23 mouse cellular contexts compared by ENCODE assay signal in genomic region chr14:18287391-18287790, GRCm38 (mm10). TPM values are rescaled to one million over a fixed set of nuclear protein-coding genes. Genes with fewer than 3 reads are reported as not detected.
DNase-seq lines count a peak whose midpoint lies in the region; ATAC-seq lines count a peak whose summit lies in the region.
"Had no signal": no experiment of that assay in that cellular context is flagged by ENCODE, and none has a peak within 500 bp of the region (broad histone marks: within the 10 kb centered on the region; RNA-seq: fewer than 3 reads in every experiment).

No protein-coding gene starts in this region.

- H3K9me3 ChIP-seq in heart, embryonic 15.5 days (replicated peaks), result no peaks in the 10 kb centered on the region
- H3K9me3 ChIP-seq in limb, embryonic 12.5 days, result no peaks in the 10 kb centered on the region
- no peaks in the 10 kb centered on the region for H3K9me3 ChIP-seq in limb, embryonic 10.5 days (replicated peaks)
- no peaks in the 10 kb centered on the region for H3K9me3 ChIP-seq in intestine, embryonic 16.5 days (ENCODE audit: control insufficient read depth, low read length)
- H3K9me3 ChIP-seq: embryonic facial prominence, embryonic 15.5 days; kidney, embryonic 15.5 days; liver, embryonic 15.5 days; megakaryocyte, embryonic 14.5 days; midbrain, embryonic 13.5 days had no signal

- ATAC-seq in heart, embryonic 15.5 days (replicated peaks; ENCODE audit: insufficient number of reproducible peaks, insufficient read depth, low FRiP score, low read depth), result no peak; the same call in 1 of the 2 replicates
- ATAC-seq in limb, embryonic 12.5 days (ENCODE audit: insufficient number of reproducible peaks, insufficient read depth, low FRiP score, low TSS enrichment, low read depth), result no peak
- ATAC-seq in intestine, embryonic 16.5 days, result peak; percentile 58; the same call in 1 of the 2 replicates
- ATAC-seq: CD4-positive, CD25-positive, alpha-beta regulatory T cell, adult 4 months; forebrain, embryonic 14.5 days; inflammation-experienced regulatory T-cells, adult 6 months; midbrain, embryonic 13.5 days had no signal

- H3K4me3 ChIP-seq in heart, embryonic 15.5 days, result no peak overlapping the region
- H3K4me3 ChIP-seq in limb, embryonic 12.5 days (replicated peaks), result no peak overlapping the region
- no peak overlapping the region for H3K4me3 ChIP-seq in limb, embryonic 10.5 days
- H3K4me3 ChIP-seq in intestine, embryonic 16.5 days (ENCODE audit: low read length), result no peak overlapping the region
- H3K4me3 ChIP-seq: embryonic facial prominence, embryonic 15.5 days; kidney, embryonic 15.5 days; liver, embryonic 15.5 days; megakaryocyte, embryonic 14.5 days; midbrain, embryonic 13.5 days had no signal

- H3K4me1 ChIP-seq in heart, embryonic 15.5 days (replicated peaks), result peaks cover 4% of the 10 kb centered on the region
- H3K4me1 ChIP-seq in limb, embryonic 12.5 days (replicated peaks), result peaks cover 23% of the 10 kb centered on the region
- no peaks in the 10 kb centered on the region for H3K4me1 ChIP-seq in limb, embryonic 10.5 days
- H3K4me1 ChIP-seq in intestine, embryonic 16.5 days (ENCODE audit: control insufficient read depth, insufficient read depth, low read length), result 0 out of 2 replicates have a peak, but pooled peaks cover 4% of the 10 kb centered on the region
- H3K4me1 ChIP-seq: embryonic facial prominence, embryonic 15.5 days; kidney, embryonic 15.5 days; liver, embryonic 15.5 days; midbrain, embryonic 13.5 days had no signal

- no peaks in the 10 kb centered on the region for H3K36me3 ChIP-seq in heart, embryonic 15.5 days
- peaks cover 19% of the 10 kb centered on the region for H3K36me3 ChIP-seq in limb, embryonic 12.5 days
- peaks cover 22% of the 10 kb centered on the region for H3K36me3 ChIP-seq in limb, embryonic 10.5 days
- H3K36me3 ChIP-seq in intestine, embryonic 16.5 days (ENCODE audit: control insufficient read depth, insufficient read depth, low read length), result peaks cover 2% of the 10 kb centered on the region; the same call in 1 of the 2 replicates

- H3K27me3 ChIP-seq in heart, embryonic 15.5 days, result no peaks in the 10 kb centered on the region
- no peaks in the 10 kb centered on the region for H3K27me3 ChIP-seq in limb, embryonic 12.5 days
- no peaks in the 10 kb centered on the region for H3K27me3 ChIP-seq in limb, embryonic 10.5 days (ENCODE audit: low read depth, poor library complexity, severe bottlenecking)
- no peaks in the 10 kb centered on the region for H3K27me3 ChIP-seq in intestine, embryonic 16.5 days (replicated peaks; ENCODE audit: control insufficient read depth, insufficient read depth, low read length)
- H3K27me3 ChIP-seq: embryonic facial prominence, embryonic 15.5 days; kidney, embryonic 15.5 days; liver, embryonic 15.5 days; megakaryocyte, embryonic 14.5 days; midbrain, embryonic 13.5 days had no signal

- 58% methylated on average over 2 of the region's 2 CpGs for WGBS in heart, embryonic 15.5 days
- 79% methylated on average over 2 of the region's 2 CpGs for WGBS in limb, embryonic 12.5 days
- 92% methylated on average over 2 of the region's 2 CpGs for WGBS in limb, embryonic 10.5 days
- 76% methylated on average over 2 of the region's 2 CpGs for WGBS in intestine, embryonic 16.5 days

- DNase-seq in adrenal gland, postnatal 10 days, result peak; percentile 41
- DNase-seq in adrenal gland, adult 2 months, result no peak
- DNase-seq in heart, postnatal 4 days, result no peak
- DNase-seq in limb, embryonic 10.5 days (ENCODE audit: low spot score), result no peak
- no peak for DNase-seq in left cerebral cortex, adult 9 months (ENCODE audit: low spot score in 2 of 2)
- DNase-seq: cerebellum, adult 8-10 months; gastrocnemius, postnatal 10 days; heart, postnatal 36 days; layer of hippocampus, adult 9-11 months; liver; thymus, adult 2 months had no signal

- no peak overlapping the region for H3K4me2 ChIP-seq in heart, embryonic 15.5 days
- H3K4me2 ChIP-seq in limb, embryonic 12.5 days, result no peak overlapping the region
- no peak overlapping the region for H3K4me2 ChIP-seq in intestine, embryonic 16.5 days (ENCODE audit: low read depth, low read length)
- H3K4me2 ChIP-seq: embryonic facial prominence, embryonic 15.5 days; hindbrain, embryonic 14.5 days; kidney, embryonic 15.5 days; liver, embryonic 15.5 days; midbrain, embryonic 13.5 days had no signal

- peak overlapping the region; percentile 32 for H3K27ac ChIP-seq in heart, embryonic 15.5 days
- H3K27ac ChIP-seq in limb, embryonic 12.5 days, result 0 out of 2 replicates have a peak overlapping the region, but pooled peaks have one; percentile 31
- no peak overlapping the region for H3K27ac ChIP-seq in limb, embryonic 10.5 days
- H3K27ac ChIP-seq in intestine, embryonic 16.5 days (ENCODE audit: low read length), result no peak overlapping the region
- H3K27ac ChIP-seq: embryonic facial prominence, embryonic 15.5 days; hindbrain, embryonic 14.5 days; kidney, embryonic 15.5 days; liver, embryonic 15.5 days; midbrain, embryonic 13.5 days had no signal

- H3K9ac ChIP-seq in heart, embryonic 15.5 days, result no peak overlapping the region
- no peak overlapping the region for H3K9ac ChIP-seq in limb, embryonic 12.5 days (replicated peaks)
- H3K9ac ChIP-seq in intestine, embryonic 16.5 days (ENCODE audit: low read depth, low read length), result no peak overlapping the region
- H3K9ac ChIP-seq: embryonic facial prominence, embryonic 15.5 days; hindbrain, embryonic 14.5 days; kidney, embryonic 15.5 days; liver, embryonic 15.5 days; midbrain, embryonic 13.5 days had no signal

RNA-seq across cellular contexts. Expression of gene Rpl15, which starts 16.2 kb away (rescaled TPM):
- total RNA-seq in adrenal gland, postnatal 10 days (2021), result 100 to 1,000 TPM; 997 to 998 TPM
- 100 to 1,000 TPM; 734 to 830 TPM for total RNA-seq in adrenal gland, adult 2 months (2021)
- 76.9 and 101 TPM in 2 replicates for polyA plus RNA-seq in adrenal gland, adult 2 months (2012; rRNA removed)
- 211 and 248 TPM in 2 replicates for polyA plus RNA-seq in heart, embryonic 15.5 days (2015; fragmentation: Nextera tagmentation; extraction: Ambion mirVana)
- 1,000 to 10,000 TPM in 1 of 2 experiments, 100 to 1,000 TPM in 1; 916 to 1,021 TPM for total RNA-seq in heart, postnatal 4 days (2021)
- 430 and 466 TPM in 2 replicates for polyA plus RNA-seq in limb, embryonic 12.5 days (2016; fragmentation: Nextera tagmentation; extraction: Ambion mirVana)
- 460 and 562 TPM in 2 replicates for polyA plus RNA-seq in limb, embryonic 10.5 days (2016; fragmentation: Nextera tagmentation; extraction: Ambion mirVana)
- 349 and 396 TPM in 2 replicates for polyA plus RNA-seq in intestine, embryonic 16.5 days (2015; fragmentation: Nextera tagmentation; extraction: Ambion mirVana)

RNA-seq across cellular contexts. Expression of gene Nkiras1, which starts 16.5 kb away (rescaled TPM):
- 10 to 100 TPM; 19.4 to 24.0 TPM for total RNA-seq in adrenal gland, postnatal 10 days (2021)
- 10 to 100 TPM; 24.7 to 26.7 TPM for total RNA-seq in adrenal gland, adult 2 months (2021)
- 0.79 and 0.90 TPM in 2 replicates for polyA plus RNA-seq in adrenal gland, adult 2 months (2012; rRNA removed)
- 21.3 and 22.0 TPM in 2 replicates for polyA plus RNA-seq in heart, embryonic 15.5 days (2015; fragmentation: Nextera tagmentation; extraction: Ambion mirVana)
- 10 to 100 TPM; 20.0 to 22.3 TPM for total RNA-seq in heart, postnatal 4 days (2021)
- polyA plus RNA-seq in limb, embryonic 12.5 days (2016; fragmentation: Nextera tagmentation; extraction: Ambion mirVana), result 16.4 and 21.2 TPM in 2 replicates
- polyA plus RNA-seq in limb, embryonic 10.5 days (2016; fragmentation: Nextera tagmentation; extraction: Ambion mirVana), result 10.0 and 11.1 TPM in 2 replicates
- polyA plus RNA-seq in intestine, embryonic 16.5 days (2015; fragmentation: Nextera tagmentation; extraction: Ambion mirVana), result 14.5 and 15.9 TPM in 2 replicates

RNA-seq across cellular contexts. Expression of gene Ube2e1, which starts 44.3 kb away (rescaled TPM):
- 10 to 100 TPM; 58.5 to 66.7 TPM for total RNA-seq in adrenal gland, postnatal 10 days (2021)
- total RNA-seq in adrenal gland, adult 2 months (2021), result 100 to 1,000 TPM in 1 of 2 experiments, 10 to 100 TPM in 1; 80.1 to 104 TPM
- 6.8 and 7.8 TPM in 2 replicates for polyA plus RNA-seq in adrenal gland, adult 2 months (2012; rRNA removed)
- polyA plus RNA-seq in heart, embryonic 15.5 days (2015; fragmentation: Nextera tagmentation; extraction: Ambion mirVana), result 52.7 and 62.4 TPM in 2 replicates
- total RNA-seq in heart, postnatal 4 days (2021), result 10 to 100 TPM; 43.7 to 47.1 TPM
- polyA plus RNA-seq in limb, embryonic 12.5 days (2016; fragmentation: Nextera tagmentation; extraction: Ambion mirVana), result 172 and 185 TPM in 2 replicates
- 183 and 188 TPM in 2 replicates for polyA plus RNA-seq in limb, embryonic 10.5 days (2016; fragmentation: Nextera tagmentation; extraction: Ambion mirVana)
- polyA plus RNA-seq in intestine, embryonic 16.5 days (2015; fragmentation: Nextera tagmentation; extraction: Ambion mirVana), result 107 and 113 TPM in 2 replicates

RNA-seq across cellular contexts. Expression of gene Nr1d2, which starts 48.5 kb away (rescaled TPM):
- total RNA-seq in adrenal gland, postnatal 10 days (2021), result 10 to 100 TPM; 32.3 to 51.7 TPM
- total RNA-seq in adrenal gland, adult 2 months (2021), result 10 to 100 TPM; 37.0 to 82.4 TPM
- 65.7 and 78.2 TPM in 2 replicates for polyA plus RNA-seq in adrenal gland, adult 2 months (2012; rRNA removed)
- 11.3 and 11.5 TPM in 2 replicates for polyA plus RNA-seq in heart, embryonic 15.5 days (2015; fragmentation: Nextera tagmentation; extraction: Ambion mirVana)
- total RNA-seq in heart, postnatal 4 days (2021), result 10 to 100 TPM; 36.3 to 39.3 TPM
- 5.4 and 7.0 TPM in 2 replicates for polyA plus RNA-seq in limb, embryonic 12.5 days (2016; fragmentation: Nextera tagmentation; extraction: Ambion mirVana)
- polyA plus RNA-seq in limb, embryonic 10.5 days (2016; fragmentation: Nextera tagmentation; extraction: Ambion mirVana), result 4.0 and 5.0 TPM in 2 replicates
- 3.6 and 3.8 TPM in 2 replicates for polyA plus RNA-seq in intestine, embryonic 16.5 days (2015; fragmentation: Nextera tagmentation; extraction: Ambion mirVana)

Comparison
In these comparisons a context has a peak if more than half of its experiments do, and no peak if none do; other contexts are left out.
1. H3K27ac ChIP-seq: peak in heart, embryonic 15.5 days (single experiment) and limb, embryonic 12.5 days (single experiment); none in limb, embryonic 10.5 days (single experiment) and intestine, embryonic 16.5 days (single experiment).